Mouse (Mus musculus): Measurements from ENCODE around the gene Wwox. TPM values are rescaled to one million over a fixed set of nuclear protein-coding genes. Genes with fewer than 3 reads are reported as not detected.

The Wwox gene
- total and polyA plus RNA-seq, 3 experiments: 7.6 to 61.8 (median 12.2) TPM

- no peak overlapping the region for H3K4me3 ChIP-seq (ENCODE audit: control insufficient read depth in 1 of 2, insufficient read depth in 1 of 2, low read depth in 2 of 2, low read length in 2 of 2)
- TF ChIP-seq SMC3 (IDR thresholded peaks at IDR 0.05; ENCODE audit: low read depth, low read length) (no peak), NRF1 (IDR thresholded peaks at IDR 0.05; ENCODE audit: insufficient read depth, low read depth, low read length, poor library complexity, severe bottlenecking) (no peak), HCFC1 (IDR thresholded peaks at IDR 0.05; ENCODE audit: low read depth, low read length) (no peak), TAL1 (IDR thresholded peaks at IDR 0.05; ENCODE audit: low read length) (no peak), TBP (IDR thresholded peaks at IDR 0.05; ENCODE audit: low read depth, low read length) (no peak), ZNF384 (IDR thresholded peaks at IDR 0.05; ENCODE audit: low read depth, low read length) (no peak), TCF12 (IDR thresholded peaks at IDR 0.05; ENCODE audit: low read depth, low read length) (no peak), ZKSCAN1 (IDR thresholded peaks at IDR 0.05; ENCODE audit: low read depth, low read length) (no peak), RAD21 (IDR thresholded peaks at IDR 0.05; ENCODE audit: low read depth, low read length) (no peak), GATA1 (IDR thresholded peaks at IDR 0.05; ENCODE audit: low read depth, low read length) (no peak), KAT2A (conservative IDR thresholded peaks at IDR 0.05; ENCODE audit: low read depth, low read length) (no peak), MYB (IDR thresholded peaks at IDR 0.05; ENCODE audit: low read depth, low read length) (no peak), ZMIZ1 (IDR thresholded peaks at IDR 0.05; ENCODE audit: low read depth, low read length) (no peak), CHD1 (IDR thresholded peaks at IDR 0.05; ENCODE audit: low read depth, low read length) (no peak), MYC (IDR thresholded peaks at IDR 0.05; ENCODE audit: low read depth, low read length) (no peak), E2F4 (IDR thresholded peaks at IDR 0.05; ENCODE audit: borderline replicate concordance, low read depth, low read length) (no peak), USF2 (IDR thresholded peaks at IDR 0.05; ENCODE audit: borderline replicate concordance in 1 of 2, insufficient read depth in 1 of 2, low read depth in 1 of 2, low read length in 2 of 2) (no peak)
- no peaks in the 10 kb centered on the region for H3K9me3 ChIP-seq (replicated peaks; ENCODE audit: insufficient read depth, low read length)
- DNase-seq (ENCODE audit: low read depth, low spot score): no peak
- no peaks in the 10 kb centered on the region for H3K79me2 ChIP-seq (ENCODE audit: control insufficient read depth, insufficient read depth, low read length, poor library complexity)
- no peak overlapping the region for H3K9ac ChIP-seq (ENCODE audit: control insufficient read depth, low read depth, low read length, poor library complexity, severe bottlenecking)
- no peaks in the 10 kb centered on the region for H3K36me3 ChIP-seq (ENCODE audit: control insufficient read depth in 1 of 2, insufficient read depth in 2 of 2, low read length in 2 of 2)
- no peak overlapping the region for H3K27ac ChIP-seq (ENCODE audit: control insufficient read depth, low read depth, low read length)
- H3K27me3 ChIP-seq (ENCODE audit: control insufficient read depth in 1 of 2, insufficient read depth in 2 of 2, low read length in 2 of 2): no peaks in the 10 kb centered on the region
- H3K4me1 ChIP-seq (ENCODE audit: control insufficient read depth in 1 of 2, insufficient read depth in 2 of 2, low read length in 2 of 2): no peaks in the 10 kb centered on the region
These were observed 23.1 kb downstream of the Wwox start for GRCm38 (mm10) chr8:114462591-114462990.

GRCm38 (mm10) chr8:114463305-114463704, 23.9 kb downstream of the Wwox start:
- TF ChIP-seq ZKSCAN1 (IDR thresholded peaks at IDR 0.05; ENCODE audit: low read depth, low read length): no peak
- no peak for TF ChIP-seq POLR2AphosphoS5 (IDR thresholded peaks at IDR 0.05; ENCODE audit: borderline replicate concordance, low read depth, low read length)
- TF ChIP-seq SIN3A (IDR thresholded peaks at IDR 0.05; ENCODE audit: low read length): no peak
- no peak for TF ChIP-seq NELFE (IDR thresholded peaks at IDR 0.05; ENCODE audit: low read depth, low read length)
- no peak for TF ChIP-seq TBP (IDR thresholded peaks at IDR 0.05; ENCODE audit: low read depth, low read length)
- no peak for TF ChIP-seq ZC3H11A (IDR thresholded peaks at IDR 0.05; ENCODE audit: low read depth, low read length)
- Histone ChIP-seq H3K9me3 (replicated peaks; ENCODE audit: insufficient read depth, low read length) (no peaks in the 10 kb centered on the region), H3K9ac (ENCODE audit: control insufficient read depth, low read depth, low read length, poor library complexity, severe bottlenecking) (no peak overlapping the region), H3K36me3 (ENCODE audit: control insufficient read depth in 1 of 2, insufficient read depth in 2 of 2, low read length in 2 of 2) (no peaks in the 10 kb centered on the region), H3K79me2 (ENCODE audit: control insufficient read depth, insufficient read depth, low read length, poor library complexity) (no peaks in the 10 kb centered on the region), H3K27ac (ENCODE audit: control insufficient read depth, low read depth, low read length) (no peak overlapping the region), H3K4me3 (ENCODE audit: control insufficient read depth in 1 of 2, insufficient read depth in 1 of 2, low read depth in 2 of 2, low read length in 2 of 2) (no peak overlapping the region), H3K4me1 (ENCODE audit: control insufficient read depth in 1 of 2, insufficient read depth in 2 of 2, low read length in 2 of 2) (no peaks in the 10 kb centered on the region), H3K27me3 (ENCODE audit: control insufficient read depth in 1 of 2, insufficient read depth in 2 of 2, low read length in 2 of 2) (no peaks in the 10 kb centered on the region)
- DNase-seq (ENCODE audit: low read depth, low spot score): no peak
